Mouse (Mus musculus) heart, embryonic 15.5 days (tissue): Measurements from ENCODE around the gene Slc29a1. TPM values are rescaled to one million over a fixed set of nuclear protein-coding genes. Genes with fewer than 3 reads are reported as not detected.

Experiments
- ATAC-seq: fragments of 200-750 bp; cut with Nextera tagmentation; replicated peaks from 2 replicates; pipeline ENCODE4 v1.8.0; 2017; ENCODE audit warnings: low read depth, moderate TSS enrichment; ENCODE audit not compliant: insufficient number of reproducible peaks, insufficient read depth, low FRiP score
- H3K27ac ChIP-seq: fragments of 300-500 bp; sonication (generic); 2 replicates; pipeline ENCODE4 v1.5.1; 2015; ENCODE audit warnings: mild to moderate bottlenecking, inconsistent platforms
- H3K27me3 ChIP-seq: fragments of 300-500 bp; sonication (generic); 2 replicates; pipeline ENCODE4 v1.6.1; 2015; ENCODE audit warnings: inconsistent platforms
- H3K36me3 ChIP-seq: fragments of 300-500 bp; sonication (generic); 2 replicates; pipeline ENCODE4 v1.6.1; 2015; ENCODE audit warnings: mild to moderate bottlenecking, inconsistent platforms
- H3K4me1 ChIP-seq: fragments of 300-500 bp; sonication (generic); replicated peaks from 2 replicates; pipeline ENCODE4 v1.6.1; 2015; ENCODE audit warnings: inconsistent platforms
- H3K4me2 ChIP-seq: fragments of 300-500 bp; sonication (generic); 2 replicates; pipeline ENCODE4 v1.6.1; 2015; ENCODE audit warnings: inconsistent platforms, mild to moderate bottlenecking, moderate library complexity
- H3K4me3 ChIP-seq: fragments of 300-500 bp; sonication (generic); 2 replicates; pipeline ENCODE4 v1.5.1; 2015; ENCODE audit warnings: mild to moderate bottlenecking, inconsistent platforms
- H3K9ac ChIP-seq: fragments of 300-500 bp; sonication (generic); 2 replicates; pipeline ENCODE4 v1.6.1; 2015; ENCODE audit warnings: mild to moderate bottlenecking, inconsistent platforms
- H3K9me3 ChIP-seq: fragments of 300-500 bp; sonication (generic); replicated peaks from 2 replicates; pipeline ENCODE4 v1.6.1; 2016; ENCODE audit warnings: inconsistent platforms
- WGBS: fragments of 180-500 bp; shearing (Covaris S2); methylation state at CpG from one replicate; pipeline ENCODE4 v1.1.7; 2015; ENCODE audit warnings: mixed read lengths; 5-methylcytosine and 5-hydroxymethylcytosine counted together
- polyA plus RNA-seq: library from polyadenylated mRNA; unstranded; fragments of >200 nt; fragmentation: Nextera tagmentation; extraction: Ambion mirVana; gene quantifications from 2 replicates; pipeline ENCODE4 v1.2.1, GENCODE M21; 2015

Slc29a1 gene
- polyA plus RNA-seq, 1 experiment from 2014 or later: 90.9 TPM

- 0 out of 2 replicates have a peak, but pooled peaks have one; percentile 14 for ATAC-seq
Observed at GRCm38 (mm10) chr17:45548541-45549512, 50.6 kb downstream of the Slc29a1 start.

GRCm38 (mm10) chr17:45547461-45548190 lies 51.8 kb downstream of the Slc29a1 start:
- no peak for ATAC-seq
- no peak overlapping the region for H3K27ac ChIP-seq
- H3K27me3 ChIP-seq: peaks cover 84% of the 10 kb centered on the region
- no peak overlapping the region for H3K4me3 ChIP-seq
- no peaks in the 10 kb centered on the region for H3K36me3 ChIP-seq
- H3K9me3 ChIP-seq: no peaks in the 10 kb centered on the region
- no peak overlapping the region for H3K4me2 ChIP-seq
- 68% methylated on average over 5 of the region's 5 CpGs for WGBS
- peaks cover 40% of the 10 kb centered on the region for H3K4me1 ChIP-seq
- H3K9ac ChIP-seq: no peak overlapping the region

More at GRCm38 (mm10) chr17:45548541-45549512, 50.6 kb downstream of the Slc29a1 start:
- H3K4me2 ChIP-seq: peak overlapping the region; percentile 97
- H3K27ac ChIP-seq: no peak overlapping the region
- H3K4me1 ChIP-seq: peaks cover 39% of the 10 kb centered on the region
- peak overlapping the region; percentile 56 for H3K9ac ChIP-seq
- H3K4me3 ChIP-seq: peak overlapping the region; percentile 62
- 3% methylated on average over 40 of the region's 68 CpGs for WGBS
- no peaks in the 10 kb centered on the region for H3K36me3 ChIP-seq
- no peaks in the 10 kb centered on the region for H3K9me3 ChIP-seq
- H3K27me3 ChIP-seq: peaks cover 78% of the 10 kb centered on the region

- 67% methylated on average over 16 of the region's 16 CpGs for WGBS
- Histone ChIP-seq H3K9me3 (no peaks in the 10 kb centered on the region), H3K9ac (no peak overlapping the region), H3K4me2 (no peak overlapping the region), H3K36me3 (no peaks in the 10 kb centered on the region), H3K4me3 (no peak overlapping the region), H3K27ac (no peak overlapping the region), H3K27me3 (peaks cover 91% of the 10 kb centered on the region), H3K4me1 (peaks cover 40% of the 10 kb centered on the region)
- ATAC-seq: no peak
Observed at GRCm38 (mm10) chr17:45546941-45547340, 52.5 kb downstream of the Slc29a1 start.

GRCm38 (mm10) chr17:45545278-45545961 lies 54.0 kb downstream of the Slc29a1 start:
- Histone ChIP-seq H3K27ac (no peak overlapping the region), H3K27me3 (peaks cover 92% of the 10 kb centered on the region), H3K9me3 (no peaks in the 10 kb centered on the region), H3K4me3 (peak overlapping the region; percentile 43), H3K9ac (no peak overlapping the region), H3K4me1 (peaks cover 38% of the 10 kb centered on the region), H3K4me2 (peak overlapping the region; percentile 65), H3K36me3 (no peaks in the 10 kb centered on the region)
- WGBS: 8% methylated on average over 74 of the region's 74 CpGs
- no peak for ATAC-seq

- no peak for ATAC-seq
- Histone ChIP-seq H3K9ac (no peak overlapping the region), H3K36me3 (no peaks in the 10 kb centered on the region), H3K27me3 (peaks cover 92% of the 10 kb centered on the region), H3K27ac (no peak overlapping the region), H3K4me1 (peaks cover 33% of the 10 kb centered on the region), H3K9me3 (no peaks in the 10 kb centered on the region), H3K4me2 (peak overlapping the region; percentile 65), H3K4me3 (peak overlapping the region; percentile 43)
- WGBS: 3% methylated on average over 46 of the region's 46 CpGs
Observed at GRCm38 (mm10) chr17:45544873-45545277, 54.5 kb downstream of the Slc29a1 start.

- Histone ChIP-seq H3K9ac (no peak overlapping the region), H3K27me3 (peaks cover 95% of the 10 kb centered on the region), H3K27ac (no peak overlapping the region), H3K4me1 (peaks cover 26% of the 10 kb centered on the region), H3K9me3 (no peaks in the 10 kb centered on the region), H3K36me3 (no peaks in the 10 kb centered on the region), H3K4me2 (peak overlapping the region; percentile 65), H3K4me3 (peak overlapping the region; percentile 43)
- ATAC-seq: no peak
- WGBS: 7% methylated on average over 24 of the region's 24 CpGs
Observed at GRCm38 (mm10) chr17:45544001-45544872, 55.2 kb downstream of the Slc29a1 start.

- H3K36me3 ChIP-seq: no peaks in the 10 kb centered on the region
- H3K4me1 ChIP-seq: peaks cover 20% of the 10 kb centered on the region
- no peak overlapping the region for H3K27ac ChIP-seq
- peaks cover 98% of the 10 kb centered on the region for H3K27me3 ChIP-seq
- H3K4me2 ChIP-seq: no peak overlapping the region
- WGBS: 48% methylated on average over 1 of the region's 1 CpGs
- H3K9ac ChIP-seq: no peak overlapping the region
- H3K9me3 ChIP-seq: no peaks in the 10 kb centered on the region
- H3K4me3 ChIP-seq: no peak overlapping the region
- no peak for ATAC-seq
Observed at GRCm38 (mm10) chr17:45543115-45543514, 56.3 kb downstream of the Slc29a1 start.

- WGBS: 66% methylated on average over 2 of the region's 2 CpGs
- H3K36me3 ChIP-seq: no peaks in the 10 kb centered on the region
- peaks cover 20% of the 10 kb centered on the region for H3K4me1 ChIP-seq
- H3K9me3 ChIP-seq: no peaks in the 10 kb centered on the region
- no peak overlapping the region for H3K4me3 ChIP-seq
- no peak overlapping the region for H3K9ac ChIP-seq
- no peak overlapping the region for H3K4me2 ChIP-seq
- peaks cover 98% of the 10 kb centered on the region for H3K27me3 ChIP-seq
- ATAC-seq: no peak
- no peak overlapping the region for H3K27ac ChIP-seq
Observed at GRCm38 (mm10) chr17:45542705-45543104, 56.7 kb downstream of the Slc29a1 start.

- Histone ChIP-seq H3K9me3 (no peaks in the 10 kb centered on the region), H3K4me1 (peaks cover 20% of the 10 kb centered on the region), H3K4me2 (no peak overlapping the region), H3K9ac (no peak overlapping the region), H3K27ac (no peak overlapping the region), H3K36me3 (no peaks in the 10 kb centered on the region), H3K4me3 (no peak overlapping the region), H3K27me3 (peaks cover 98% of the 10 kb centered on the region)
- ATAC-seq: no peak
- WGBS: 22% methylated on average over 6 of the region's 6 CpGs
Observed at GRCm38 (mm10) chr17:45542129-45542528, 57.3 kb downstream of the Slc29a1 start.

- no peak for ATAC-seq
- H3K27ac ChIP-seq: no peak overlapping the region
- H3K27me3 ChIP-seq: peaks cover 98% of the 10 kb centered on the region
- H3K36me3 ChIP-seq: no peaks in the 10 kb centered on the region
- WGBS: 71% methylated on average over 21 of the region's 21 CpGs
- peaks cover 7% of the 10 kb centered on the region for H3K4me1 ChIP-seq
- H3K4me3 ChIP-seq: no peak overlapping the region
- no peak overlapping the region for H3K9ac ChIP-seq
- no peaks in the 10 kb centered on the region for H3K9me3 ChIP-seq
- H3K4me2 ChIP-seq: no peak overlapping the region
Observed at GRCm38 (mm10) chr17:45539664-45540063, 59.7 kb downstream of the Slc29a1 start.
